Mouse (Mus musculus) intestine, postnatal 0 days (tissue): ENCODE results near the gene Shkbp1. TPM values are rescaled to one million over a fixed set of nuclear protein-coding genes. Genes with fewer than 3 reads are reported as not detected.
A peak's percentile ranks its signal among the peaks of the same experiment; 100 is the strongest.

Source experiments
- ATAC-seq: fragments of 200-750 bp; cut with Nextera tagmentation; 2 replicates; pipeline ENCODE4 v1.8.0; 2017; ENCODE audit warnings: mild to moderate bottlenecking, moderate TSS enrichment, moderate library complexity
- H3K27ac ChIP-seq: fragments of 300-500 bp; sonication (generic); 2 replicates; pipeline ENCODE4 v1.5.1; 2014; ENCODE audit warnings: mild to moderate bottlenecking, low read depth, low read length, moderate library complexity
- H3K27me3 ChIP-seq: fragments of 300-500 bp; sonication (generic); replicated peaks from 2 replicates; pipeline ENCODE4 v1.6.1; 2014; ENCODE audit warnings: low read length, mixed read lengths; ENCODE audit not compliant: control insufficient read depth, insufficient read depth
- H3K36me3 ChIP-seq: fragments of 300-500 bp; sonication (generic); 2 replicates; pipeline ENCODE4 v1.6.1; 2014; ENCODE audit warnings: mild to moderate bottlenecking, moderate library complexity; ENCODE audit not compliant: control insufficient read depth, insufficient read depth
- H3K4me1 ChIP-seq: fragments of 300-500 bp; sonication (generic); replicated peaks from 2 replicates; pipeline ENCODE4 v1.6.1; 2014; ENCODE audit warnings: antibody characterized with exemption, low read length, mixed read lengths; ENCODE audit not compliant: control insufficient read depth, insufficient read depth
- H3K4me2 ChIP-seq: fragments of 300-500 bp; sonication (generic); replicated peaks from 2 replicates; pipeline ENCODE4 v1.6.1; 2014; ENCODE audit warnings: low read depth, mild to moderate bottlenecking, moderate library complexity
- H3K4me3 ChIP-seq: fragments of 300-500 bp; sonication (generic); 2 replicates; pipeline ENCODE4 v1.5.1; 2014; ENCODE audit warnings: low read depth, low read length
- H3K9ac ChIP-seq: fragments of 300-500 bp; sonication (generic); 2 replicates; pipeline ENCODE4 v1.6.1; 2014; ENCODE audit warnings: mild to moderate bottlenecking, low read depth, low read length
- H3K9me3 ChIP-seq: fragments of 300-500 bp; sonication (generic); 2 replicates; pipeline ENCODE4 v1.6.1; 2016; ENCODE audit warnings: mixed run types; ENCODE audit not compliant: control insufficient read depth
- CTCF ChIP-seq: sonication (generic); IDR thresholded peaks from 2 replicates; pipeline ENCODE4 v1.5.1; 2016; ENCODE audit warnings: low read depth, mild to moderate bottlenecking, control low read depth, antibody characterized with exemption, moderate library complexity
- WGBS: fragments of 180-500 bp; shearing (Covaris S2); extraction: QIAGEN DNeasy Blood & Tissue Kit; methylation state at CpG from one replicate; pipeline ENCODE4 v1.1.7; 2014; 5-methylcytosine and 5-hydroxymethylcytosine counted together
- polyA plus RNA-seq: library from polyadenylated mRNA; unstranded; fragments of >200 nt; fragmentation: Nextera tagmentation; extraction: Ambion mirVana; gene quantifications from 2 replicates; pipeline ENCODE4 v1.2.1, GENCODE M21; 2015

Shkbp1 gene
- polyA plus RNA-seq, 1 experiment from 2014 or later: 26.9 TPM

GRCm38 (mm10) chr7:27326101-27326880 lies 29.5 kb downstream of the Shkbp1 start:
- Histone ChIP-seq H3K27me3 (peaks cover 33% of the 10 kb centered on the region), H3K27ac (no peak overlapping the region), H3K4me2 (peak overlapping the region; percentile 50), H3K9me3 (no peaks in the 10 kb centered on the region), H3K4me3 (no peak overlapping the region; the same call in 1 of the 2 replicates), H3K36me3 (no peaks in the 10 kb centered on the region; the same call in 1 of the 2 replicates), H3K9ac (no peak overlapping the region), H3K4me1 (peaks cover 8% of the 10 kb centered on the region; the same call in 1 of the 2 replicates)
- TF ChIP-seq CTCF: no peak
- 59% methylated on average over 34 of the region's 34 CpGs for WGBS
- ATAC-seq: no peak

GRCm38 (mm10) chr7:27325697-27326096 lies 30.1 kb downstream of the Shkbp1 start:
- H3K9me3 ChIP-seq: no peaks in the 10 kb centered on the region
- no peak overlapping the region for H3K9ac ChIP-seq
- peak overlapping the region; percentile 50 for H3K4me2 ChIP-seq
- no peak for ATAC-seq
- no peak for TF ChIP-seq CTCF
- peaks cover 27% of the 10 kb centered on the region for H3K27me3 ChIP-seq
- H3K27ac ChIP-seq: no peak overlapping the region
- WGBS: 13% methylated on average over 24 of the region's 24 CpGs
- H3K4me1 ChIP-seq: peaks cover 8% of the 10 kb centered on the region; the same call in 1 of the 2 replicates
- peaks cover 3% of the 10 kb centered on the region; the same call in 1 of the 2 replicates for H3K36me3 ChIP-seq
- peak overlapping the region; percentile 21; the same call in 1 of the 2 replicates for H3K4me3 ChIP-seq

- no peak overlapping the region for H3K4me2 ChIP-seq
- H3K36me3 ChIP-seq: peaks cover 5% of the 10 kb centered on the region; the same call in 1 of the 2 replicates
- no peak for ATAC-seq
- H3K27ac ChIP-seq: no peak overlapping the region
- H3K9ac ChIP-seq: no peak overlapping the region
- WGBS: 57% methylated on average over 19 of the region's 20 CpGs
- H3K9me3 ChIP-seq: no peaks in the 10 kb centered on the region
- H3K4me3 ChIP-seq: no peak overlapping the region
- 0 out of 2 replicates have a peak, but pooled peaks cover 4% of the 10 kb centered on the region for H3K4me1 ChIP-seq
- TF ChIP-seq CTCF: no peak
- peaks cover 19% of the 10 kb centered on the region for H3K27me3 ChIP-seq
These were observed 30.9 kb downstream of the Shkbp1 start for GRCm38 (mm10) chr7:27324928-27325327.

GRCm38 (mm10) chr7:27324161-27324560 lies 31.7 kb downstream of the Shkbp1 start:
- Histone ChIP-seq H3K27me3 (peaks cover 17% of the 10 kb centered on the region), H3K4me3 (no peak overlapping the region), H3K9ac (no peak overlapping the region), H3K9me3 (no peaks in the 10 kb centered on the region), H3K36me3 (peaks cover 11% of the 10 kb centered on the region; the same call in 1 of the 2 replicates), H3K4me2 (no peak overlapping the region), H3K27ac (no peak overlapping the region), H3K4me1 (0 out of 2 replicates have a peak, but pooled peaks cover under 1% of the 10 kb centered on the region)
- WGBS: 98% methylated on average over 11 of the region's 11 CpGs
- TF ChIP-seq CTCF: no peak
- ATAC-seq: no peak

- Histone ChIP-seq H3K36me3 (peaks cover 12% of the 10 kb centered on the region; the same call in 1 of the 2 replicates), H3K27ac (no peak overlapping the region), H3K4me3 (no peak overlapping the region), H3K9me3 (no peaks in the 10 kb centered on the region), H3K9ac (no peak overlapping the region), H3K4me2 (no peak overlapping the region), H3K4me1 (no peaks in the 10 kb centered on the region), H3K27me3 (peaks cover 12% of the 10 kb centered on the region)
- TF ChIP-seq CTCF: no peak
- 92% methylated on average over 5 of the region's 5 CpGs for WGBS
- no peak for ATAC-seq
These were observed 32.8 kb downstream of the Shkbp1 start for GRCm38 (mm10) chr7:27323001-27323400.

- H3K4me3 ChIP-seq: no peak overlapping the region
- H3K27ac ChIP-seq: no peak overlapping the region
- H3K36me3 ChIP-seq: peaks cover 12% of the 10 kb centered on the region; the same call in 1 of the 2 replicates
- peaks cover 8% of the 10 kb centered on the region for H3K27me3 ChIP-seq
- no peak for TF ChIP-seq CTCF
- no peak overlapping the region for H3K9ac ChIP-seq
- no peak overlapping the region for H3K4me2 ChIP-seq
- 38% methylated on average over 13 of the region's 13 CpGs for WGBS
- ATAC-seq: no peak
- no peaks in the 10 kb centered on the region for H3K4me1 ChIP-seq
- H3K9me3 ChIP-seq: no peaks in the 10 kb centered on the region
These were observed 33.5 kb downstream of the Shkbp1 start for GRCm38 (mm10) chr7:27322291-27322690.
